Mouse (Mus musculus) bone marrow, adult 2 months (tissue): ENCODE measurements around the gene H2al1j.
"Not testable (repeated sequence)": the region's sequence is repeated elsewhere in the genome, so short reads cannot be mapped to it uniquely, and the experiment has no call there.

ENCODE experiments used
- CTCF ChIP-seq: fragments of 200-500 bp; IDR thresholded peaks from 2 replicates; pipeline ENCODE4 v1.5.1; 2011; ENCODE audit warnings: low read length, control low read depth; ENCODE audit not compliant: control insufficient read depth, insufficient read depth
- POLR2A ChIP-seq: fragments of 200-500 bp; IDR thresholded peaks from 2 replicates; pipeline ENCODE4 v1.6.1; 2011; ENCODE audit warnings: low read depth, mild to moderate bottlenecking, control low read depth, low read length, borderline replicate concordance; ENCODE audit not compliant: control insufficient read depth

DNA sequence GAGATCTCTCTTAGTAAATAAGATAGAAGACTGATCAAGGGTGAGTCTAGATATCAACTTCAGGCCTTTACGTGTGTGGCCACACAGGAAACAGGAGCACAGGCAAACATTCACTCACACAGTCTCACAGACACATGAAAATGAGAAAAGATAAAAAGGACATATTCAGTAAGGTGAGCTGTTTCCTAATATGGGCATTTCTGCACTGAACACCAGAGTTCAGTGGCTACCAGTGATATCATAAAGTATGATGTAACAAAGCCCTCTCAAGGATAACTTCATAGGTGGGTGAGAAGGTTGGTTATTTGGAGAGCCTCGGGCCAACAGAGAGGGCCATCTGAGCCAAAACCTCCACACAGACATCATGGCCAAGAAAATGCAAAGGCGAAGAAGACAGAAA lies 28.7 kb upstream of the H2al1j start, which contains the start of gene H2al1a:
- TF ChIP-seq POLR2A, CTCF: not testable (repeated sequence)
